Mouse (Mus musculus) urinary bladder, postnatal 10 days (tissue): ENCODE measurements around the gene Rps6ka5.

Source experiments
- DNase-seq: peaks from one replicate; pipeline ENCODE4 v3.0.0; 2022; ENCODE audit warnings: low spot score

The Rps6ka5 gene

GRCm38 (mm10) chr12:100724606-100725457, 2.0 kb downstream of the Rps6ka5 start:
- peak; percentile 96 for DNase-seq

GRCm38 (mm10) chr12:100724182-100724581, 2.6 kb downstream of the Rps6ka5 start:
- no peak for DNase-seq

- no peak for DNase-seq
Observed at GRCm38 (mm10) chr12:100720801-100721200, 6.0 kb downstream of the Rps6ka5 start.

GRCm38 (mm10) chr12:100717446-100717845, 9.3 kb downstream of the Rps6ka5 start:
- no peak for DNase-seq

GRCm38 (mm10) chr12:100716969-100717368, 9.8 kb downstream of the Rps6ka5 start:
- no peak for DNase-seq

GRCm38 (mm10) chr12:100711819-100712218, 15.0 kb downstream of the Rps6ka5 start:
- DNase-seq = no peak

- DNase-seq = no peak
Observed at GRCm38 (mm10) chr12:100711116-100711691, 15.6 kb downstream of the Rps6ka5 start.

- DNase-seq = no peak
Observed at GRCm38 (mm10) chr12:100710432-100710831, 16.4 kb downstream of the Rps6ka5 start.

- DNase-seq = no peak
Observed at GRCm38 (mm10) chr12:100707312-100707711, 19.5 kb downstream of the Rps6ka5 start.

GRCm38 (mm10) chr12:100705057-100705722, 21.6 kb downstream of the Rps6ka5 start:
- no peak for DNase-seq

- no peak for DNase-seq
Observed at GRCm38 (mm10) chr12:100698019-100698418, 28.8 kb downstream of the Rps6ka5 start.

- no peak for DNase-seq
Observed at GRCm38 (mm10) chr12:100696621-100697020, 30.2 kb downstream of the Rps6ka5 start.

- DNase-seq = no peak
Observed at GRCm38 (mm10) chr12:100695252-100695651, 31.5 kb downstream of the Rps6ka5 start.

GRCm38 (mm10) chr12:100692208-100692607, 34.6 kb downstream of the Rps6ka5 start:
- DNase-seq = no peak

GRCm38 (mm10) chr12:100690444-100690843, 36.3 kb downstream of the Rps6ka5 start:
- DNase-seq = no peak

- DNase-seq = no peak
Observed at GRCm38 (mm10) chr12:100688177-100688576, 38.6 kb downstream of the Rps6ka5 start.

- no peak for DNase-seq
Observed at GRCm38 (mm10) chr12:100687001-100687400, 39.8 kb downstream of the Rps6ka5 start.

- no peak for DNase-seq
Observed at GRCm38 (mm10) chr12:100681752-100682151, 45.0 kb downstream of the Rps6ka5 start.

GRCm38 (mm10) chr12:100681241-100681640, 45.5 kb downstream of the Rps6ka5 start:
- DNase-seq = no peak

GRCm38 (mm10) chr12:100680676-100681075, 46.1 kb downstream of the Rps6ka5 start:
- DNase-seq = no peak

GRCm38 (mm10) chr12:100670647-100671199, 56.1 kb downstream of the Rps6ka5 start:
- DNase-seq = no peak

- DNase-seq = no peak
Observed at GRCm38 (mm10) chr12:100665294-100665693, 61.5 kb downstream of the Rps6ka5 start.

GRCm38 (mm10) chr12:100660076-100660475, 66.7 kb downstream of the Rps6ka5 start:
- DNase-seq = no peak
